Mouse (Mus musculus) kidney, adult 9 months (tissue): ENCODE results near the gene Samd7.

ENCODE experiments used
- DNase-seq: peaks from one replicate; pipeline ENCODE4 v3.0.0; 2022

Samd7 gene

GRCm38 (mm10) chr3:30765311-30766027 is 19.4 kb downstream of the Samd7 start:
- no peak for DNase-seq

- peak; percentile 86 for DNase-seq
Observed at GRCm38 (mm10) chr3:30766177-30766576, 20.1 kb downstream of the Samd7 start.

DNA sequence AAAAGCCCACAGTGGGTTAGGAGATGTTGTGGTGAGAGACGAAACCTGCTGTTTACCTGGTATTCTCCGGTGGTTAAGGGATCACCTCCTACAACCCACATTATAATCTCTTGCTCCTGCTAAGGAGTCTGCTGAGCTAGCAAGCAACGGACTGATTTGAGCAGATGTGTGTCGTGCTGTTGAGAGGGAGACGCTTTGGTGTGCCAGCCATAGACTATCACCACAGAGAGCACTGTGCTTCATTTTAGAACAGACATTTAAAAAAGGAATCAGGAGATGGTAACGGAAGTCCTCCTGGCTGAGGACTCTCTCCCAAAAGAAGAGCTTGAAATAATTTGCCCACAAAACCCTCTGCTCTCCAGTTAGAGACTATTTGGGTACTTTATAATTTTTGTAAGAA is 21.2 kb downstream of the Samd7 start:
- DNase-seq: no peak

- peak; percentile 32 for DNase-seq
Observed at GRCm38 (mm10) chr3:30769755-30770515, 23.8 kb downstream of the Samd7 start.

DNA sequence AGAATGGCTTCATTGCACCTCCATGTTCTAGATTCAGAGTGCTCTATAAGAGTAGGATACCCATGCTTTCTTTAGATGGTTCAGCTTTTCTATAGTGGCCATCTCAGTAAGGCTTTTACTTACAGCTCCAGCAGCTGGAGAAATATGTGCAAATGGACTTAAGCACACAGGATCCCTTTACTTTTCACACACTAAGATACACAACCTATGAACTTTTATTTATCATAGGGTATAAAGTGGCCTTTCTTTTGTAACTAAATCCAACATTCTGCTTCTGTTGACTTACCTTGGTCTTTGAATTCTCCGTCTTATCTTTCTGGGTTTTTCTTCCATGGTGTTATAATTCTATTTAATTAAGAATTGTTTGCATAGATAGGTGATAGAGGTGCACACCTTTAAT is 25.5 kb downstream of the Samd7 start:
- DNase-seq: no peak

GRCm38 (mm10) chr3:30772631-30773030 is 26.5 kb downstream of the Samd7 start:
- DNase-seq: peak; percentile 88

- no peak for DNase-seq
Observed at GRCm38 (mm10) chr3:30774677-30775076, 28.6 kb downstream of the Samd7 start.

- no peak for DNase-seq
Observed at GRCm38 (mm10) chr3:30777984-30778383, 31.9 kb downstream of the Samd7 start.

DNA sequence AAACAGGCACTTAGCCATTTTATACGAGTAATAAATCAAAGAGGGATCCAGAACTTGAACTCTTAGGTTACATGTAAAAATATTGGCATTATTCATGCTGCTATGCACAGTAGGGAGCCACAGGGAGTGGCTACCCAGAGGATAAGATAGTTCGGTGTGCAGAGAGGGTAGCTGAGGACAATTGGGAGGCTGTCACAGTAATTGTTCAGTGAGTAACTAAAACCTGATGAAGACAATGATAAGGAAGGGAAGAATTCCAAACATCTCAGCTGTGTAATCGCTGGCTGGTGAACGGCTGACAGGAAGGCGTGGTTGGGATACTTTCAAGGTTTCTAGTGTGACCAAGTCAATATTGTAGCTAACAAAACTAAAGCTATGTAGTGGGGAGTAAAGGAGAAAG is 42.4 kb downstream of the Samd7 start:
- DNase-seq: no peak

DNA sequence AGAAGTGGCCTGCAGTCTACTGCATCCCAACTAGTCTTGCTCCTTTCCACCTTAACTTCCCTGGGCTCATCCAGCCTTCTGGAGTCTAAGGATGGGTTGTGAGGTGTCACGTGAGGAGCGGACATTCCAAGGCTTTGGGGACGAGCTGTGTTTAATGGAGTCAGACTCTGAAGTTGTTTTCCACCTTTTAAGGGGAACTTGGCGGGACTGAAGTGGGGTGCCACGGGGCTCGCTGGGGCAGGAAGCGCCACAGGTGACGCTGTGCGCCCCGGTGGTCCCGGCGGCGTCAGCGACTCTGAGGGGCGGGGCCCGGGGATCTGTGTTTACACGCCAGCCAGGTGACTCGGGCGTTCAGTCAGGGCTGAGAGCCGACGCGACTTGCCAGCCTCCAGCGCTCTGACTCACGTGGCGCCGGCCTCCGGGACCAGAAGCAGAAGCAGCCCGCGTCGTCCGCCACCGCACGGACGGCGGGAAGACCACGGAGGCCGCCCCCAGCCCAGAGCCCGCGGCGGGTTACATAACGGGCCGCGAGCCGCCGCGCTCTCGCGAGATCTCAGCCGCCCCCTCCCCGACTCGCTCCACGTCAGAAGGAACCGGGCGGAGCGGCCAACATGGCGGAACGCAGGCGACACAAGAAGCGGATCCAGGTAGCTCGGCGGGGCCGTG is 46.8 kb downstream of the Samd7 start, which contains the start of gene Sec62:
Gene Sec62 (plus strand): TSS at position 139 of the 666 bp plus-strand sequence.
- peak; percentile 94 for DNase-seq

DNA sequence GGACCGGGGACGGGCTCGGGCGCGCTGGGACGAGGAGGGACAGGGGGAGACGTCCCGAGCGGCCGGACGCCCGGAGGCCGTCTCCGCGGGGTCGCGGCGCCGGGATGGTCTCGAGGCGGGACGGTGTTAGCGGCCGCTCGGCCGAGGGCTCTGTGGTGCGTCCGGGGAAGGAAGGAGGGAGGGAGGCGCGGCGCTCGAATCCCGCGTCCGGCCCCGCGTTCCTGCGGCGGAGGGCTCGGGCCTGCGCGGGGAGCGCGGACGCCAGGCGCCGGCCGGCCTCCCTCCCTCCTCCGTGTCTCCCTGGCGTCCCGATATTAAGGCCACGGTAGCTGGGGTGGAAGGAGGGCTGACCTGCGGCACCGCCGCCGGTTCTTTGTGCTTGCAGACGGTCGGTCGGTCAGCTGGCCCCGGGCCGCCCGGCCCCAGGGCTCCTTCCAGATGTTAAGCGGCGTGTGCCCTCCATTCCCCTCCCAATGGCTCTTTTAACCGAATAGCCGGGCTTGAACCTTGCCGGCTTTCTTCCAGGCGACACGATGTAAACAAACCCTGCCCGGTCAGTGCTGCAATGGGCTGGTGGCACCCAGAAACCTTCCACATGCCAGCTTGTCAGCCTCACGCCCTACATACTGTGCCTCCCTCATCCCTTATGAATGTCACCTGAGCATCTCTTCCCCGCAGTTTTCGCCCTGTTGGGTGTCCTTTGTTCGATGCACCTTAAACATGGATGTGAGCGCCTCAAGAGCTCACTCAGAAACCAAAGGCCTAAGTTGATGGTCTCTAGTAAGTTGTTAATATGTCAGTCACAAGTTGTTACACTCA is 47.5 kb downstream of the Samd7 start:
- DNase-seq: peak; percentile 55

DNA sequence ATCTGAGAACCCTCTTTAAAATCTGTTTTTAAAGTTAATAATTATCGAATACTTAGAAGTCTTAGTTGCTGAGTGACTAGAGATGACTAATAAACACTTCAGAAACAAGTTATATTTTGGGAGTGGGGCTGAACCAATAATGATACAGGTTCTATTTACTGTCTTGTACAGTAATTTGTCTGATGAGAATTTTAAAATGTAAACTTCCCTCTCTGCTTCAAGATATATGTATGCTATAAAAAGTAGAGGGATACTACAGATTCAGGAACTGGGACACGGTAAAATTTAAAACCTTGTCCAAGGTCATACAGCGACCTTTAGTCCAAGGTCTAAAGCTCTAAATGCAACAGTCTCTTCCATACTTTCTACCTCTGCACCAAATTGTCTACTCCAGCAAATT is 56.1 kb downstream of the Samd7 start:
- peak; percentile 69 for DNase-seq

DNA sequence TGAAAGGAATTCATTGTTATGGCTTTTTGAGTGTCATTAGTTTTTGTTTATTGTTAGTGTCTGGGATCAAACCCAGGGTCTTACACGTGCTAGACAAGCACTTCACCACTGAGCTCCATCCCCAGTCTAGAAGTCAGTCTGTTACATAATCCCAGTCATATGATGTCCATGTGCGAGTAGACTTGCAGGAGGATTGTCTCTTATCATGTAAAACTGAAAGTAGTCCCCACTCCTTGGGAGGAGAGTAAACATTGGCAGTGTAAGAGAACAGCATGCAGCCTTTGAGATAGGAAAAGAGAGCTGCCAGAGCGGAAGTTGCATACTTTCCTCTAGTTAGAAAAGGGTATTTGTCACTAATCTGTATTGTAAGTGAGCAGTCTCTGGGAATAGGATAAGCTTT is 66.8 kb downstream of the Samd7 start:
- peak; percentile 56 for DNase-seq
